Mouse (Mus musculus): Measurements from ENCODE around the gene Arl3. TPM values are rescaled to one million over a fixed set of nuclear protein-coding genes. Genes with fewer than 3 reads are reported as not detected.

Arl3 gene
- total and polyA plus RNA-seq, 3 experiments = 7.9 to 18.9 (median 12.0) TPM

- Histone ChIP-seq H3K4me1 (ENCODE audit: insufficient read depth, low read depth, low read length) (peaks cover 45% of the 10 kb centered on the region), H3K36me3 (replicated peaks) (no peaks in the 10 kb centered on the region), H3K4me3 (ENCODE audit: low read depth, low read length) (no peak overlapping the region), H3K27me3 (ENCODE audit: insufficient read depth, low read length) (peaks cover 62% of the 10 kb centered on the region), H3K9me3 (replicated peaks) (no peaks in the 10 kb centered on the region)
- no peak for TF ChIP-seq GATA1 (IDR thresholded peaks at IDR 0.05; ENCODE audit: borderline replicate concordance, low read length)
- DNase-seq (ENCODE audit: low spot score) (no peak), ATAC-seq (ENCODE audit: extremely low read depth, insufficient number of reproducible peaks, low FRiP score, poor library complexity, severe bottlenecking) (no peak)
These were observed 44.3 kb downstream of the Arl3 start for GRCm38 (mm10) chr19:46528529-46529213.

DNA sequence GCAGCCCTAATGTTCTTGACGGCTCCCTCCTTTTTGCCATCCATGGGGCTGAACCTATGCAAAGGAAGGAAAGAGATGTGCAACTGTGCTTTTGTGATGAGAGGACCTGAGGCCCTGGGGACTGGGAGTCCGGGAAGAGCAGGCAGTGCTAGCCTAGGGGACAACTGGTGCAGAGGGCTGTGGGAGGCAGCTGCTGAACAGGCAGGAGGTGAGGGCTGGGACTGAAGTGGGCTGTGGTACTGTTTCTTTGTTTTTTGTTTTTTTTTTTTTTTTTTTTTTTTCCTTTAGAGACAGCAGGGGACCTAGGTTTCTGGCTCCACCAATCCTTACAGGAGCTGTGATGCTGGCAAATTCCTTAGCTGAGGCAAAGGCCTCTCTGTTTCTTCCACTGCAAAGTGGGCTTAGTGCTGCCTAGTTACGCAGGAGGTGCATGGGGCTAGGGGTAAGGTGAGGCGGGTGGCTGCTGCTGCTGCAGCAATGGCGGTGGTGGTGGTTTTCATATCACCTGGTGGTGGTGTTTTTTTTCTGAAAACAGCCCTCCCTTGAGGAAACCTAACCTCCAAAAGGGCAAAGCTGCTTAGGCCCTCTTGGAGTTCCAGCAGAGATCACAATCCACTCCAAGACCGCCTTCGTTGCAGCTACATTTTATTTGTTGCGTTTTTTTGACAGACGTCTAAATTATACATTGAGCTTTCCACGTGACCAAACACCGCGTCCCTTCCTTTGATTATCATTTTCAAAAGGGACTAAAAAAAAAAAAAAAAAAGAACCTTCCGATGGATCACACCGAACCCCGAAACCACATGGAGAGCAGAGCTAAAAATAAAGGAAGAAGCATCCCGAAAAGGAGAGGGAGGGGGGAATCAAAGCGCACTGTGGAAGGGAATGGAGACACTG, 45.1 kb downstream of the Arl3 start:
- Histone ChIP-seq H3K27me3 (ENCODE audit: insufficient read depth, low read length) (peaks cover 66% of the 10 kb centered on the region), H3K9me3 (replicated peaks) (no peaks in the 10 kb centered on the region), H3K4me3 (ENCODE audit: low read depth, low read length) (no peak overlapping the region), H3K36me3 (replicated peaks) (no peaks in the 10 kb centered on the region), H3K4me1 (ENCODE audit: insufficient read depth, low read depth, low read length) (peaks cover 48% of the 10 kb centered on the region)
- DNase-seq (ENCODE audit: low spot score) = no peak
- ATAC-seq (ENCODE audit: extremely low read depth, insufficient number of reproducible peaks, low FRiP score, poor library complexity, severe bottlenecking) = no peak
- TF ChIP-seq TAL1 (conservative IDR thresholded peaks at IDR 0.05; ENCODE audit: low read depth, low read length) = no peak

- Histone ChIP-seq H3K9me3 (replicated peaks) (no peaks in the 10 kb centered on the region), H3K4me3 (ENCODE audit: low read depth, low read length) (no peak overlapping the region), H3K27me3 (ENCODE audit: insufficient read depth, low read length) (peaks cover 76% of the 10 kb centered on the region), H3K36me3 (replicated peaks) (no peaks in the 10 kb centered on the region), H3K4me1 (ENCODE audit: insufficient read depth, low read depth, low read length) (peaks cover 37% of the 10 kb centered on the region)
- TF ChIP-seq CTCF (IDR thresholded peaks at IDR 0.05; ENCODE audit: low read depth, low read length) (no peak), GATA2 (IDR thresholded peaks at IDR 0.05; ENCODE audit: borderline replicate concordance, low read depth, low read length) (no peak), POLR2AphosphoS5 (IDR thresholded peaks at IDR 0.05; ENCODE audit: insufficient replicate concordance, low read depth, low read length) (no peak), GATA1 (IDR thresholded peaks at IDR 0.05; ENCODE audit: borderline replicate concordance, low read length) (no peak), TAL1 (conservative IDR thresholded peaks at IDR 0.05; ENCODE audit: low read depth, low read length) (no peak)
- DNase-seq (ENCODE audit: low spot score) (no peak), ATAC-seq (ENCODE audit: extremely low read depth, insufficient number of reproducible peaks, low FRiP score, poor library complexity, severe bottlenecking) (no peak)
These were observed 47.0 kb downstream of the Arl3 start for GRCm38 (mm10) chr19:46525691-46526631.

GRCm38 (mm10) chr19:46524601-46525321, 48.2 kb downstream of the Arl3 start:
- H3K27me3 ChIP-seq (ENCODE audit: insufficient read depth, low read length) = peaks cover 66% of the 10 kb centered on the region
- DNase-seq (ENCODE audit: low spot score) (no peak), ATAC-seq (ENCODE audit: extremely low read depth, insufficient number of reproducible peaks, low FRiP score, poor library complexity, severe bottlenecking) (no peak)
- H3K4me1 ChIP-seq (ENCODE audit: insufficient read depth, low read depth, low read length) = peaks cover 34% of the 10 kb centered on the region
- no peaks in the 10 kb centered on the region for H3K36me3 ChIP-seq (replicated peaks)
- H3K9me3 ChIP-seq (replicated peaks) = no peaks in the 10 kb centered on the region
- peak overlapping the region; percentile 21; the same call in 1 of the 2 replicates for H3K4me3 ChIP-seq (ENCODE audit: low read depth, low read length)
- TF ChIP-seq TAL1 (conservative IDR thresholded peaks at IDR 0.05; ENCODE audit: low read depth, low read length) (no peak), GATA1 (IDR thresholded peaks at IDR 0.05; ENCODE audit: borderline replicate concordance, low read length) (no peak), POLR2AphosphoS5 (IDR thresholded peaks at IDR 0.05; ENCODE audit: insufficient replicate concordance, low read depth, low read length) (no peak), CTCF (IDR thresholded peaks at IDR 0.05; ENCODE audit: low read depth, low read length) (no peak), GATA2 (IDR thresholded peaks at IDR 0.05; ENCODE audit: borderline replicate concordance, low read depth, low read length) (no peak)

DNA sequence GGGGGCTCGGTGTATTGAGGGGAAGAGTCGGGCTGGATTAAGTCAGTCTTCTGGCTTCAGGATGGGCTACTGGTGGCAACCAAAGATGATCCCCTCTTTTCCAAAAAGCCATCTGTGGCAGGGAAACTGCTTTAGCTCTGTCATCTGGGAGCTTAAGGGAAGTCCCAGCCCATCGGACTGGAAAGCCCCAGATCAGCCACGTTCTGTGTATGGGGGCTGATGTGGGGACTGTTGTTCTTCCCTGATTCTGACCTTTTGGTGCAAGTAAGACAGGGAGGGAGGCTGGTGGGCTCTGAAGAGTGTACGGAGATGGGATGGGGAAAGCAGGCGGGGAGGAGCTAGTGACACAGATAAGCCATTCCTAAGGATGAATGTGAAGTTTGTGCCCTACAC, 48.9 kb downstream of the Arl3 start:
- no peaks in the 10 kb centered on the region for H3K36me3 ChIP-seq (replicated peaks)
- ATAC-seq (ENCODE audit: extremely low read depth, insufficient number of reproducible peaks, low FRiP score, poor library complexity, severe bottlenecking) = no peak
- peaks cover 60% of the 10 kb centered on the region for H3K27me3 ChIP-seq (ENCODE audit: insufficient read depth, low read length)
- no peak overlapping the region for H3K4me3 ChIP-seq (ENCODE audit: low read depth, low read length)
- DNase-seq (ENCODE audit: low spot score) = no peak
- H3K9me3 ChIP-seq (replicated peaks) = no peaks in the 10 kb centered on the region
- TF ChIP-seq POLR2AphosphoS5 (IDR thresholded peaks at IDR 0.05; ENCODE audit: insufficient replicate concordance, low read depth, low read length) (no peak), TAL1 (conservative IDR thresholded peaks at IDR 0.05; ENCODE audit: low read depth, low read length) (no peak), GATA2 (IDR thresholded peaks at IDR 0.05; ENCODE audit: borderline replicate concordance, low read depth, low read length) (no peak), GATA1 (IDR thresholded peaks at IDR 0.05; ENCODE audit: borderline replicate concordance, low read length) (no peak), CTCF (IDR thresholded peaks at IDR 0.05; ENCODE audit: low read depth, low read length) (no peak)
- peaks cover 36% of the 10 kb centered on the region for H3K4me1 ChIP-seq (ENCODE audit: insufficient read depth, low read depth, low read length)
